Mouse (Mus musculus): ENCODE data around the gene Itch. TPM values are rescaled to one million over a fixed set of nuclear protein-coding genes. Genes with fewer than 3 reads are reported as not detected.

Itch gene
- polyA plus RNA-seq (2016; fragmentation: Nextera tagmentation; extraction: Ambion mirVana), result 58.4 and 64.8 TPM in 2 replicates

DNA sequence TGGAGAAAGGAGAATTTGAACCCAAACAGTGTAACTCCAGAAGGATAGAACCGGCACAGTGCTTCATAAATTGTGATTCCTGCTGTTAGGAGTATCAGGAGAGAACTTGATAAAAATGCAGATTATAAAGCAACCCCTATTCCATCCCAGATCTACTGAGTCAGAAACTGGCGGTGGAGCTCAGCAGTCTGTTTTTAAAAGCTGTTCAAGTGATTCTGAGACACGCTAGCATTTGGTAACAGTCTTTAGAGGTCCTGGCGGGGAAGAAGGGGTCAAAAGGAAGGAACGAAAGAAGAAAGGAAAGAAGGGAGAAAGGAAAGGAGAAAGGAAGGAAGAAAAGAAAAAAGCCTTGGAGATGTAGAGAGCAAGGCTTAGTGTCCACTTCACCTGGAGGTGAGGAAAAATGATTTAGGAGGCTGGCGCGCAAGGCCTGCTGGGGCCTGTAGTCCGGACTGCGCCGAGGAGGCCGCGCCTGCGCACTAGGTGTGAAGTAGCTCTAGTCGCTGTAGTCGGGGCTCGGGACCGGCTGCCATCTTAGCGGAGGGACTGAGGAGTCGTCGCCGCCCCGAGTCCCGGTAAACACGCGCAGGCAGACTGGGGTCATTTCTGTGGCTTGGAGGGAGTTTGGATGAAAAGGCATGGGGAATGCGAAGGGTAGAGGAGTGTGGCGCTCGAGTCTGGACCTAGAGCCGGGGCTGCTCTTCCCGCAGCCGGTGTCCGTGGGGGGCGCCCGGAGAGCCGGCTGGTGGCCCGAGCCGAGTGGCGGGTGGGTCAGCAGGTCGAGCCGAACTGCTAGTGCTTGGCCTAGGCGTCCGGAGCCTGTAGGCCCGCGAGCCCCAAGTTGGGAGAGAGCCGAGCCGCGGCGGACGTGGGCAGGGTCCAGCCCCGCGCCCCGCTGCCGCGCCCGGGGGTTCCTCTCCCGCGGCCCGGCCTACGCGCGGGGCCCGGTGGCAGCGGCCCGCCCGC is at the start of gene Itch:
TSS of gene Itch (plus strand) at position 499 of the 966 bp plus-strand sequence.
- Histone ChIP-seq H3K27me3 (ENCODE audit: low read depth, poor library complexity, severe bottlenecking) (no peaks in the 10 kb centered on the region), H3K9me3 (replicated peaks) (no peaks in the 10 kb centered on the region), H3K36me3 (peaks cover 9% of the 10 kb centered on the region), H3K4me3 (peak within 1 kb of the TSS; percentile 68), H3K4me1 (peaks cover 24% of the 10 kb centered on the region), H3K27ac (peak within 1 kb of the TSS; percentile 93)
- 3% methylated on average over 63 of the region's 65 CpGs for WGBS
- peak; percentile 95 for DNase-seq (ENCODE audit: low spot score)

DNA sequence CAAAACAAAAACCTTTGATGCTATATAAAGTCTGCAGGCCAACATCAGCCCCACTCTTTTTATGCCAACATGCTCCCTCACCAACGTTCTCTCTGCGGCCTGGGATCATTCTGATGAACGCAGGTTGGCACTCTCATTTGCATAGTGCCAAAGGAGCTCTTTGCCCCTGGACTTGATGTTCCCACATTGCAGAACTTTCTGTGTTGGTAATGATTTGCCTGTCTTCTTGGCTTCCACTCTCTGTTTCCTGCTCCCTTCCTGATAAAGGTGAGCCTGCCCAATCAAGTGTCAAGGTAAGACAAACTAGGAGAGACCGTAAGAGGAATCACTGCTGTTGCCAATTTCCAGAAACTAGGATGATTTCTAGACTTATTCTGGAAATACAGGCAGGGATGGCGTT is 48.8 kb upstream of the Itch start:
- H3K4me3 ChIP-seq, result no peak overlapping the region
- no peaks in the 10 kb centered on the region for H3K36me3 ChIP-seq
- WGBS, result 88% methylated on average over 5 of the region's 5 CpGs
- H3K4me1 ChIP-seq, result no peaks in the 10 kb centered on the region; the same call in 1 of the 2 replicates
- no peaks in the 10 kb centered on the region for H3K27me3 ChIP-seq (ENCODE audit: low read depth, poor library complexity, severe bottlenecking)
- no peaks in the 10 kb centered on the region for H3K9me3 ChIP-seq (replicated peaks)
- no peak overlapping the region for H3K27ac ChIP-seq
- no peak for DNase-seq (ENCODE audit: low spot score)

DNA sequence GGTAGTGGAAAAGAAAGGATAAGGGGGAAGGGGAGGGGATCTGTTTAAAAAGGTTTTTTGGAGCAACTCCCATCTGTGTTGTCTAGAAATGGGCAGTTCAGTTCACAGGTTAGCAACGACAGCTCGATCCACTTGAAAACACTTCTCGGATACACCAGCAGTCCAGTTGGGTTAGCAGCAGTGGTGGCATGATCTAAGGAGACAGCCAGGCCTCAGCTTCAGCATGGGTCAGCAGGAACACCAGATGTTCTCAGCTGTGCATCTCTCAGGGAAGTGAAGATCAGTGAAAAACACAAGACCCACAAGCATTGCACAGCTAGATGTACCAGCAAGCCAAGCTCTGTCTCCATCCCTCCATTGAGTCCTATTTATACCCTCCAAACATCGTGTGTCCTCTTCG is 47.0 kb upstream of the Itch start:
- H3K9me3 ChIP-seq (replicated peaks), result no peaks in the 10 kb centered on the region
- no peak for DNase-seq (ENCODE audit: low spot score)
- 94% methylated on average over 5 of the region's 5 CpGs for WGBS
- no peaks in the 10 kb centered on the region for H3K27me3 ChIP-seq (ENCODE audit: low read depth, poor library complexity, severe bottlenecking)
- H3K27ac ChIP-seq, result no peak overlapping the region
- H3K4me1 ChIP-seq, result no peaks in the 10 kb centered on the region; the same call in 1 of the 2 replicates
- no peaks in the 10 kb centered on the region for H3K36me3 ChIP-seq
- no peak overlapping the region for H3K4me3 ChIP-seq

DNA sequence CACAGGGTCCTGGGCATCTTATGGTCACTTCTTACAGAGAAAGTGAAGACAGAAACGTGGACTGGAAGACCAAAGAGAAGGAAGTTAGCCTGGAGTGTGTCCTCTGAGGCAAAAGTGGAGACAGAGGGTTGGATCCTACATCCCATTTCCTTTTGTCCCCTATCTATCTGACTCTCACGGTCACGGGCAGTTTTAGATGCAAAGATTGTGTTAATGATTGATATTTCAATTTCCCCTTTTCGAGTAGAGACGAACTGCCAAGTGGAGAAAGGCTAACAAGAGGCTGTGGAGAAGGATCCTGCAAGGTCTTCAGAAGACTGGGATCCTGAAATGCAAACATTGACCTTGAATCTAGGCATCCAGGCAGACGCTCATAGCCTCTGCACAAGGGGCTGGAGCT is 45.0 kb upstream of the Itch start:
- DNase-seq (ENCODE audit: low spot score), result no peak
- no peaks in the 10 kb centered on the region for H3K36me3 ChIP-seq
- H3K27ac ChIP-seq, result no peak overlapping the region
- peaks cover under 1% of the 10 kb centered on the region for H3K4me1 ChIP-seq
- 86% methylated on average over 6 of the region's 6 CpGs for WGBS
- no peaks in the 10 kb centered on the region for H3K27me3 ChIP-seq (ENCODE audit: low read depth, poor library complexity, severe bottlenecking)
- no peak overlapping the region for H3K4me3 ChIP-seq
- no peaks in the 10 kb centered on the region for H3K9me3 ChIP-seq (replicated peaks)

DNA sequence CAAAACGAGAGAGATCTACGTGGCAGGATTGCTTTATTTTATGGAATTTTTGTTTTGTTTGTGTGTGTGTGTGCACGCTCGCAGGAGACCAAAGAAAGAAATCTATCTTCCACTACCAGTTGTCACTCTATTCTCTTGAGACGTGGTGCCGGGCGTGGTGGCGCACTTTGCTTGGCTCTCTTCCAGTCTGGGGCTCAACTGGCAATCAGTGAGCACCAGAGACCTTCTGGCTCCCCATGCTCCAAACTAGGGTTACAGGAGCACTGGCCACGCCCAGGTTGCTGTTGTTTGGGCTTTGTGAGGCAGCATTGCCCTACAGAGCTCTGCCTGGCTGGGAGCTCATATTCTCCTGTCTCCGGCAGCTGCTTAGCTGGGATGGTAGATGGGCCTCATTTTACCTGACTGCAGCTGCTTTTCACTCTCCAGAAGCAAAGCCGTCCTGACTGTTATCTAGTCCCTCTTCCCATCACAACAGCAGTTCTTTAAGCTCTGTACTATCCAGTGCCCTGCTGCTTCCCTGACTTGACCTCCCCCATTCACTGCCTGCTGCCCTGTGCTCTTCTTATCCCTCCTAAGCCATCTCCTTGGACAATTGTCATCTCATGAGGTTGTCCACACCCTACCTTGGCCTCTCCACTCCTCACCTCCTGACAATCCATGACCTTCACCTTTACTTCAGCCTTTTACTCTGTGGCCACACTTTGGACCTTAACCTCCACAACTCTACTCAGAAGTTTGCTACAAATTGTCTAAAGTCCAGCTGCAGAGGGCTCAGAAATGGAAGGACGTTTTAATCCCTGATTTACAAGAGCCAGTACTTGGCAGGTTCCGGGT is 42.2 kb upstream of the Itch start:
- 74% methylated on average over 13 of the region's 13 CpGs for WGBS
- Histone ChIP-seq H3K27ac (no peak overlapping the region), H3K4me3 (no peak overlapping the region), H3K9me3 (replicated peaks) (no peaks in the 10 kb centered on the region), H3K27me3 (ENCODE audit: low read depth, poor library complexity, severe bottlenecking) (no peaks in the 10 kb centered on the region), H3K4me1 (peaks cover 3% of the 10 kb centered on the region), H3K36me3 (no peaks in the 10 kb centered on the region)
- no peak for DNase-seq (ENCODE audit: low spot score)

DNA sequence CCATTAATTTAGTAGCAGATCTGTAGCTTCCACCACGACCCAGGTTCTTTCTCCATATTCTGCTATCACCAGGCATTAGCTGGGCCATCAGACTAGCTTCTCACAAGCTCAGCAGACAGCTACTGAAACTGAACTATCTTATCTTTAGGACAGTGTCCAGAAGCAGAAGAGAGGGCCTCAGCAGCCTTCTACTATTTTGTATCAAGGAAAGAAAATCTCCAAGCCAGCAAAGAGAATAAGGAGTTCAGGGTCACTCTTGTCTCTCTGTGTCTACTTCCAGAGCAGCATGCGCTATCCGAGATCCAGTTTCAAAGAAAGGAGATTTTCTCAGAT is 41.6 kb upstream of the Itch start:
- WGBS, result 79% methylated on average over 3 of the region's 3 CpGs
- no peaks in the 10 kb centered on the region for H3K27me3 ChIP-seq (ENCODE audit: low read depth, poor library complexity, severe bottlenecking)
- no peaks in the 10 kb centered on the region for H3K36me3 ChIP-seq
- no peak overlapping the region for H3K27ac ChIP-seq
- H3K4me3 ChIP-seq, result no peak overlapping the region
- peaks cover 3% of the 10 kb centered on the region for H3K4me1 ChIP-seq
- DNase-seq (ENCODE audit: low spot score), result no peak
- no peaks in the 10 kb centered on the region for H3K9me3 ChIP-seq (replicated peaks)

DNA sequence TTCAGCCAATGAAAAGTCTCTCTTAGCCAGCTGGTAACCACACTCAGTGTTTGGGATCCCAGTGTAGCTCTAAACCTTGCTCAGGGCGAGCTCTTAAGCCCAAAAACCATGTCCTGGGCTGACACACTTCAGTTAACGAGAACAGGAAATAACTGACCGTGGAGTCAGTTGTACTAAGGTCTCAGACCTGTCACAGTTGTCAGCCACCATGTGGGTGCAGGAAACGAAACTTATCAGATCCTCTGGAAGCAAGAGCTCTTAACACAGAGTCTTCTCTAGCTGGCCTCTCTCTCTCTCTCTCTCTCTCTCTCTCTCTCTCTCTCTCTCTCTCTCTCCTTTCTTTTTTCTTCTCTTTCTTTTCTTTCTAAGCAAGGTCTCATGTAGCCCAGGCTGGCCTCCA is 39.9 kb upstream of the Itch start:
- Histone ChIP-seq H3K4me3 (no peak overlapping the region), H3K27me3 (ENCODE audit: low read depth, poor library complexity, severe bottlenecking) (no peaks in the 10 kb centered on the region), H3K36me3 (no peaks in the 10 kb centered on the region), H3K9me3 (replicated peaks) (no peaks in the 10 kb centered on the region), H3K4me1 (peaks cover 3% of the 10 kb centered on the region; the same call in 1 of the 2 replicates), H3K27ac (no peak overlapping the region)
- no peak for DNase-seq (ENCODE audit: low spot score)
- 40% methylated on average over 4 of the region's 4 CpGs for WGBS

DNA sequence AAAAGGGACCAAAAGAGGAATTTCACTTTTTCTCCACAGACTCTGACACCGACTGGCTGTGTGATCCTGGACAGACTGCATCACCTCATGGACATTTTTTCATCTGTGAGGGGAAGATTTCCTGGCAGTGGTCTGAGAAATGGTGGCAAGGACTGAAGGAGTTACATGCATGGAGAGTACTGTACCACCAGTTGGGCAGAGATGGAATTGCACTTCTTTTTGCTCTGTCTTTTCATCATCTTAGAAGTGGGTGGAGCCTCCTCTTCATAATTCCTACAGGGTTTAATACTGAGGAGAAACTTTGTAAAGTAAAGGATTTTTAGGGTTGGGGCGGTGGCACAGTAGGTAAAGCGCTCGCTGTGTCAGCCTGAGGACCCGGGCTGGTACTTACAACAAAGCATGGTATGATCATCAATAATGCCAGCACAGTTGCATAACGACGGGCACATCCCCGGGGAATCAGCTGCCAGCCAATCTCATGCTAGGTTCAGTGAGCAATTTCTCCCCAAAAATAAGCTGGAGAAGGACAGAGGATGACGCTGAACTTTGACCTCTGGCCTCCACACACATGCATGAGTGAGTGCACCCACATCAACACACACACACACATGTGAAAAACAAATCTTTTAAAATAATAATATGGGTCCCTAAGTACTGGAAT is 34.5 kb upstream of the Itch start:
- Histone ChIP-seq H3K27ac (no peak overlapping the region), H3K4me1 (no peaks in the 10 kb centered on the region), H3K9me3 (replicated peaks) (no peaks in the 10 kb centered on the region), H3K4me3 (no peak overlapping the region), H3K36me3 (no peaks in the 10 kb centered on the region), H3K27me3 (ENCODE audit: low read depth, poor library complexity, severe bottlenecking) (no peaks in the 10 kb centered on the region)
- no peak for DNase-seq (ENCODE audit: low spot score)
- WGBS, result 86% methylated on average over 9 of the region's 9 CpGs

DNA sequence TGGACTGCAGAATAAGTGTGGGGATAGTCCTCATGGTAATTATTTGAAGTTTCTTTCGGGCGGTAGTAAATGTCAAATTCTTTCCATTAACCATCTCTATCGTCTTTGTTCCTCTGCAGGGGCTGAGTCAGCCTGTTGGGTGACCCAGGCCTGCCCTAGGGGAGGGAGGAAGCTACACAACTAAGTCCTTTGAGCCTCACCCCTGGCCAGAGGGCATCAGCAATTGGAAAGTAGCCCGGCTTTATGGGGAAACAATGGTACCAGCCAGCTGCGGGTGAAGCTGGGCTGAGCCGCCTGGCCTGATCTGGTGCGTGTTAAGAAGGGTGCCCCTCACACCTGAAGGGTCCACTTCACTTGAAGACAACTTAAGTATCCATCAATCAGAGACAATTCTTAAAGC is 33.9 kb upstream of the Itch start:
- WGBS, result 77% methylated on average over 7 of the region's 7 CpGs
- H3K36me3 ChIP-seq, result no peaks in the 10 kb centered on the region
- no peaks in the 10 kb centered on the region for H3K4me1 ChIP-seq
- H3K9me3 ChIP-seq (replicated peaks), result no peaks in the 10 kb centered on the region
- no peak overlapping the region for H3K4me3 ChIP-seq
- DNase-seq (ENCODE audit: low spot score), result no peak
- H3K27ac ChIP-seq, result no peak overlapping the region
- no peaks in the 10 kb centered on the region for H3K27me3 ChIP-seq (ENCODE audit: low read depth, poor library complexity, severe bottlenecking)

DNA sequence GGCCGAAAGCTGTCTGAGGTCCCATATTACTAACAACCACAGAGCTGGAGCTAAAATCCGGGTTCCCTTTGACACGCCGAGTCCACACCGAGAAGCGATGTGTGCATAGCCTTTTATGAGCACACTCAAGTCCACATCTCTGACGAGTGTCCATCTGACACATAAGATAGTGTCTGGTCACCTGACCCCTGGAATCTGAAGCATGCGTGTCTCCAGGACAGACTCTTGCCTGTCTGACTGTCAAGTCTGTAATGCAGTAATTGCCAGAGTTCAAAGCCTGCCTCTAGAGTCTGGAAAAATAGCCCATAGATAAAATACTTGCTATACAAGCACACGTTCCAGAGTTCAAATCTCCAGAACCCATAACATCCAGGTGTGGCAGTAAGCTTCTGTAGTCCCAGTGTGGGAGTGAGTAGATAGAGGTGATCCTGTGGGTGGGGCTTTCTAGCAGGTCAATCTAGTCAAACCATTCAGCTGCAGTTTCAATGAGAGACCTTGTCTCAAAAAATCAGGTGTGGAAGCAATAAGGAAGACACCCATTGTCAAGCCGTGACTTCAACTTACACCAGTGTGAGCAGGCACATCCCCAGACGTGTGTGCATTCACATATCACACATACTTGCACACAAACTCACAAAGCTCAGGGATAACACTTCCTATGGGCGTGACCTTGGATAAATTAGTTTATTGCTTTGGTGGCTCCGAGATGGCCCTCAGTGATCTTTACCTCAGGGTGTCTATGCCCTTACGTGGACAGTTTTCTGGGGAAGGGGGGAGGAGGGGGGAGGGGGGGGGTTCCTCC is 33.1 kb upstream of the Itch start:
- Histone ChIP-seq H3K4me3 (no peak overlapping the region), H3K27ac (no peak overlapping the region), H3K9me3 (replicated peaks) (no peaks in the 10 kb centered on the region), H3K4me1 (no peaks in the 10 kb centered on the region), H3K36me3 (no peaks in the 10 kb centered on the region), H3K27me3 (ENCODE audit: low read depth, poor library complexity, severe bottlenecking) (no peaks in the 10 kb centered on the region)
- WGBS, result 78% methylated on average over 14 of the region's 14 CpGs
- no peak for DNase-seq (ENCODE audit: low spot score)

DNA sequence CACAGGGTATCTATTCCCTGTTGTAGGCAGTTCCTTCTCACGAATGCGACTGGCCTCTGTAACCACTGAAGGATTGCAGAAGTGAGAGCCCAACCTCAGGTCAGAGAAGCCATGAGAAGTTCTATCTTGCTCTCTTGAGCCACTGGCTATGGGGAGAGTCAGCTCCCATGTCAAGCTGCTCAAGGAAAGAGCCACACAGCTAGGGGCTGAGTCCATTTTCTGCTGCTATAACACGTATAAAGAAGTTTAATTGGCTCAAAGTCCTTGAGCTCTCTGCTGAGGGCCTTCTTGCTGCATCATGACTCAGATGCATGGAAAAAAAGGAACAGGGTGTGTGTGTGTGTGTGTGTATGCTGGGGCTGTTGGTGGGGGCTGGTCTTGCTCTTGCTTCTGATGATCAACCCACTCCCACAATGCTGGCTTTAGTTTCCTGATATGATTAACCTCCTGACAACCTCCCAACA is 32.5 kb upstream of the Itch start:
- no peaks in the 10 kb centered on the region for H3K36me3 ChIP-seq
- H3K4me1 ChIP-seq, result no peaks in the 10 kb centered on the region
- H3K9me3 ChIP-seq (replicated peaks), result no peaks in the 10 kb centered on the region
- 73% methylated on average over 3 of the region's 3 CpGs for WGBS
- H3K27ac ChIP-seq, result no peak overlapping the region
- no peak overlapping the region for H3K4me3 ChIP-seq
- no peak for DNase-seq (ENCODE audit: low spot score)
- H3K27me3 ChIP-seq (ENCODE audit: low read depth, poor library complexity, severe bottlenecking), result no peaks in the 10 kb centered on the region

DNA sequence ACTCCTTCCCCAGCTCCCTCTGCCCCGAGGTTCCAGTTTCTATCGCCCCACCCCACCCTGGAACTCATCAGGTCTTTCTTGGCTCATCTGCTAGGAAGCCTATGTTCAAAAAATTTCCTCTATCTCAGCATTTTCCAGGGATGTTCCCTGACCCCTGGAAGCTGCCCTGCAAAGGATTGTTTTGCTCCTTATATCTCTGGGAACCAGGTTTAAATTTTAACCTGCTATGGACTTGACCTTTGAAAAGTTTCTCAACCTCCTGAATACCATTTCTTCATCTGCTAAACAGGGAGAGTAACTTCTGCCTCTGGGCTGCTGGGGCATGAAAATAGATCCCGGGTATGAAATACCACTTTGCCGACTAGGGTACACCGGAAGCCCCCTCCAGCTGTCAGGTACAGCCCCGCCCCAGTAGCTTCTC is 31.5 kb upstream of the Itch start:
- Histone ChIP-seq H3K9me3 (replicated peaks) (no peaks in the 10 kb centered on the region), H3K4me3 (no peak overlapping the region), H3K27me3 (ENCODE audit: low read depth, poor library complexity, severe bottlenecking) (no peaks in the 10 kb centered on the region), H3K4me1 (no peaks in the 10 kb centered on the region), H3K27ac (no peak overlapping the region), H3K36me3 (no peaks in the 10 kb centered on the region)
- DNase-seq (ENCODE audit: low spot score), result no peak
- 61% methylated on average over 6 of the region's 6 CpGs for WGBS

Data from limb, embryonic 10.5 days (tissue).